Mouse (Mus musculus): ENCODE results near the gene Rab14. TPM values are rescaled to one million over a fixed set of nuclear protein-coding genes. Genes with fewer than 3 reads are reported as not detected.
A peak's percentile ranks its signal among the peaks of the same experiment; 100 is the strongest.

Gene Rab14
- polyA plus RNA-seq (2012; rRNA removed) = 149 and 170 TPM in 2 replicates

DNA sequence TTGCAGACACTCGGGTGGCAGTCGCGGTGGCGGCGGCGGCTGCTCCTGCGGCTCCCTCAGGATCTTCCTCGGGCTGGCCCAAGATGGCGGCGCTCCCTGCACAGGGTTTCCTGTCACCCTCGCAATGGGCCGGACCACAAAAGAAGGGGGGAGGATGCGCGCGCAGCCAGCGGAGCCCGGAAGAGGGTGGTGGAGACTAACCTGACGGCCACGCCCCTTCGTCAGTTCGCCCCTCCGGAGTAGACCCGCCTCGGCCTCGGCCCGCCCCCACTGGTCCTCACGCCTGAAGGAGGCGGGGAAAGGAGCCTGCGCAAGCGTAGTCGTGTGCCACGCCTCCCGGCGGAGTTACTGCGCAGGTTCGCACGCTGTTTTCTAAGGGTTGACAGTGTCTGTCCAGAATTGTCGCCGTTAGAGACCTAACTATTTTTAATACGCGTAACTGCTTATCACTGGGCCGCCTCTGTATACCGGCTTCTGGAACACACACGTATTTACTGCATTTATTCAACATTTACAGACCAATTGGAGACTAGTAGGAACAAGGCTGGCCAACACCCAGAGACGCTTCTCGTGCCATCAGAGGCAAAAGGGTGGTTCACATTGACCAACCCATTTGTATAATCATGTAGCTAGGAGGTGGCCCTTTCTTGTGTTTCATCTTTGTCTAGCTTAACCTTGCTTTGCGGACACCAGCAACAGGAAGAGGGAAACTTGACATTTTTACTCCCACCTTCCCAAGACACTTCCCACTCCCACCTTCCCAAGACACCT, at the start of gene Rab14:
Gene Rab14, minus strand, starts transcription at position 223 of the 771 bp plus-strand sequence.
- DNase-seq = peak; percentile 100

GRCm38 (mm10) chr2:35247763-35248162, 46.8 kb upstream of the Rab14 start:
- Histone ChIP-seq H3K27ac (ENCODE audit: insufficient read depth, low read depth, low read length) (no peak overlapping the region), H3K4me3 (ENCODE audit: insufficient read depth, low read depth, low read length) (no peak overlapping the region), H3K4me1 (ENCODE audit: control insufficient read depth, insufficient read depth, low read length) (no peaks in the 10 kb centered on the region; the same call in 1 of the 2 replicates), H3K27me3 (replicated peaks; ENCODE audit: control insufficient read depth, insufficient read depth, low read length) (no peaks in the 10 kb centered on the region), H3K36me3 (ENCODE audit: control insufficient read depth, insufficient read depth, low read length) (no peaks in the 10 kb centered on the region)
- TF ChIP-seq POLR2A (IDR thresholded peaks at IDR 0.05; ENCODE audit: low read depth, low read length) (no peak), CTCF (conservative IDR thresholded peaks at IDR 0.05; ENCODE audit: insufficient read depth, insufficient read length, low read depth, low read length) (no peak)
- DNase-seq = no peak
- WGBS = 68% methylated on average over 5 of the region's 5 CpGs

More for the DNA sequence above, at the start of gene Rab14:
- Histone ChIP-seq H3K4me1 (ENCODE audit: control insufficient read depth, insufficient read depth, low read length) (peaks cover 21% of the 10 kb centered on the region; the same call in 1 of the 2 replicates), H3K36me3 (ENCODE audit: control insufficient read depth, insufficient read depth, low read length) (no peaks in the 10 kb centered on the region; the same call in 1 of the 2 replicates), H3K4me3 (ENCODE audit: insufficient read depth, low read depth, low read length) (peak within 1 kb of the TSS; percentile 82), H3K27ac (ENCODE audit: insufficient read depth, low read depth, low read length) (peak within 1 kb of the TSS; percentile 98), H3K27me3 (replicated peaks; ENCODE audit: control insufficient read depth, insufficient read depth, low read length) (no peaks in the 10 kb centered on the region)
- WGBS = under 1% methylated on average over 47 of the region's 47 CpGs
- TF ChIP-seq CTCF (conservative IDR thresholded peaks at IDR 0.05; ENCODE audit: insufficient read depth, insufficient read length, low read depth, low read length) = no peak
- TF ChIP-seq POLR2A (IDR thresholded peaks at IDR 0.05; ENCODE audit: low read depth, low read length) = peak; percentile 78

- no peaks in the 10 kb centered on the region for H3K36me3 ChIP-seq (ENCODE audit: control insufficient read depth, insufficient read depth, low read length)
- H3K4me1 ChIP-seq (ENCODE audit: control insufficient read depth, insufficient read depth, low read length) = no peaks in the 10 kb centered on the region; the same call in 1 of the 2 replicates
- H3K27me3 ChIP-seq (replicated peaks; ENCODE audit: control insufficient read depth, insufficient read depth, low read length) = no peaks in the 10 kb centered on the region
- H3K27ac ChIP-seq (ENCODE audit: insufficient read depth, low read depth, low read length) = no peak overlapping the region
- WGBS = 52% methylated on average over 3 of the region's 3 CpGs
- no peak for TF ChIP-seq POLR2A (IDR thresholded peaks at IDR 0.05; ENCODE audit: low read depth, low read length)
- no peak for DNase-seq
- no peak overlapping the region for H3K4me3 ChIP-seq (ENCODE audit: insufficient read depth, low read depth, low read length)
These were observed 43.3 kb upstream of the Rab14 start for GRCm38 (mm10) chr2:35244241-35244640.

GRCm38 (mm10) chr2:35235021-35235420, 34.1 kb upstream of the Rab14 start:
- no peaks in the 10 kb centered on the region for H3K4me1 ChIP-seq (ENCODE audit: control insufficient read depth, insufficient read depth, low read length)
- no peak for DNase-seq
- no peak overlapping the region for H3K27ac ChIP-seq (ENCODE audit: insufficient read depth, low read depth, low read length)
- WGBS = 90% methylated on average over 6 of the region's 6 CpGs
- no peak overlapping the region for H3K4me3 ChIP-seq (ENCODE audit: insufficient read depth, low read depth, low read length)
- no peak for TF ChIP-seq POLR2A (IDR thresholded peaks at IDR 0.05; ENCODE audit: low read depth, low read length)
- no peak for TF ChIP-seq CTCF (conservative IDR thresholded peaks at IDR 0.05; ENCODE audit: insufficient read depth, insufficient read length, low read depth, low read length)
- H3K36me3 ChIP-seq (ENCODE audit: control insufficient read depth, insufficient read depth, low read length) = no peaks in the 10 kb centered on the region
- no peaks in the 10 kb centered on the region for H3K27me3 ChIP-seq (replicated peaks; ENCODE audit: control insufficient read depth, insufficient read depth, low read length)

- Histone ChIP-seq H3K4me3 (ENCODE audit: insufficient read depth, low read depth, low read length) (no peak overlapping the region), H3K36me3 (ENCODE audit: control insufficient read depth, insufficient read depth, low read length) (no peaks in the 10 kb centered on the region), H3K27ac (ENCODE audit: insufficient read depth, low read depth, low read length) (no peak overlapping the region), H3K27me3 (replicated peaks; ENCODE audit: control insufficient read depth, insufficient read depth, low read length) (no peaks in the 10 kb centered on the region), H3K4me1 (ENCODE audit: control insufficient read depth, insufficient read depth, low read length) (no peaks in the 10 kb centered on the region)
- DNase-seq = no peak
- WGBS = 64% methylated on average over 3 of the region's 3 CpGs
- TF ChIP-seq CTCF (conservative IDR thresholded peaks at IDR 0.05; ENCODE audit: insufficient read depth, insufficient read length, low read depth, low read length) = no peak
- no peak for TF ChIP-seq POLR2A (IDR thresholded peaks at IDR 0.05; ENCODE audit: low read depth, low read length)
These were observed 33.0 kb upstream of the Rab14 start for GRCm38 (mm10) chr2:35233898-35234297.

GRCm38 (mm10) chr2:35232595-35233445, 31.9 kb upstream of the Rab14 start:
- H3K36me3 ChIP-seq (ENCODE audit: control insufficient read depth, insufficient read depth, low read length) = no peaks in the 10 kb centered on the region
- no peaks in the 10 kb centered on the region for H3K4me1 ChIP-seq (ENCODE audit: control insufficient read depth, insufficient read depth, low read length)
- TF ChIP-seq POLR2A (IDR thresholded peaks at IDR 0.05; ENCODE audit: low read depth, low read length) = no peak
- TF ChIP-seq CTCF (conservative IDR thresholded peaks at IDR 0.05; ENCODE audit: insufficient read depth, insufficient read length, low read depth, low read length) = no peak
- WGBS = 79% methylated on average over 17 of the region's 17 CpGs
- no peak overlapping the region for H3K27ac ChIP-seq (ENCODE audit: insufficient read depth, low read depth, low read length)
- DNase-seq = no peak
- no peaks in the 10 kb centered on the region for H3K27me3 ChIP-seq (replicated peaks; ENCODE audit: control insufficient read depth, insufficient read depth, low read length)
- H3K4me3 ChIP-seq (ENCODE audit: insufficient read depth, low read depth, low read length) = no peak overlapping the region

- H3K27ac ChIP-seq (ENCODE audit: insufficient read depth, low read depth, low read length) = no peak overlapping the region
- H3K4me3 ChIP-seq (ENCODE audit: insufficient read depth, low read depth, low read length) = no peak overlapping the region
- DNase-seq = peak; percentile 75
- no peaks in the 10 kb centered on the region for H3K4me1 ChIP-seq (ENCODE audit: control insufficient read depth, insufficient read depth, low read length)
- WGBS = 40% methylated on average over 2 of the region's 2 CpGs
- no peaks in the 10 kb centered on the region for H3K27me3 ChIP-seq (replicated peaks; ENCODE audit: control insufficient read depth, insufficient read depth, low read length)
- TF ChIP-seq CTCF (conservative IDR thresholded peaks at IDR 0.05; ENCODE audit: insufficient read depth, insufficient read length, low read depth, low read length) = no peak
- TF ChIP-seq POLR2A (IDR thresholded peaks at IDR 0.05; ENCODE audit: low read depth, low read length) = no peak
- H3K36me3 ChIP-seq (ENCODE audit: control insufficient read depth, insufficient read depth, low read length) = no peaks in the 10 kb centered on the region
These were observed 31.0 kb upstream of the Rab14 start for GRCm38 (mm10) chr2:35231871-35232270.

Measured in kidney, adult 2 months (tissue).